Mouse (Mus musculus): ENCODE results near the gene Phactr2.

DNA sequence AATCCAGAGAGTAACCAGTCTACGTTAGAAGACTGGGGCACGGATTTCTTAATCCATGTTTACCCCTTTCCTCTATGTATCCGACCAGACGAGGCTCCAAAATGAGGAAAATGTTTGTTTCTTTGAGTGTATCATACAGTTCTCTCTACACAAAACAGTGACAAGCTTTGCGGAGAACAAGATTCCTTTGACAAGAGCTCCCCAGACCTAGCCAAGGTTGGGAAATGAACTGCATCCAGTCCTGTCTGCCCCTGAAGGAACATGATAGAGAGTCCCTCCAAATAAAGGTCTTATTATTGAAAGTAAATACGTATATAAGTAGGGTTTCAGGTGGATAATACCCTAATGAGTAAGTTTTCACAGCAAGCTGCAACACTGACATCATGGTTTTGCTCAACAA is 199.1 kb downstream of the Phactr2 start:
- TF ChIP-seq CTCF (IDR thresholded peaks at IDR 0.05; ENCODE audit: extremely low read depth, insufficient read depth, low read length): no peak
- TF ChIP-seq POLR2A (IDR thresholded peaks at IDR 0.05; ENCODE audit: extremely low read depth, insufficient read depth, low read length): no peak

Data from cortical plate, adult 2 months (tissue).